Mouse (Mus musculus): Measurements from ENCODE around the gene Eloa.
"Not testable (repeated sequence)": the region's sequence is repeated elsewhere in the genome, so short reads cannot be mapped to it uniquely, and the experiment has no call there.

Eloa gene

GRCm38 (mm10) chr4:135985769-135986168, 35.8 kb downstream of the Eloa start:
- in situ Hi-C loops (cut with MboI, MseI), result loop anchor here in 1 of 2 experiments (5.0 kb wide), 1 partner anchor 42 kb away; no protein-coding TSS in a partner anchor

- in situ Hi-C loops (cut with MboI, MseI), result loop anchor here in 1 of 2 experiments (5.0 kb wide), 1 partner anchor 42 kb away; no protein-coding TSS in a partner anchor
These were observed 36.4 kb downstream of the Eloa start for GRCm38 (mm10) chr4:135985193-135985592.

GRCm38 (mm10) chr4:135984556-135984955, 37.0 kb downstream of the Eloa start:
- in situ Hi-C loops (cut with MboI, MseI), result no loop called here

DNA sequence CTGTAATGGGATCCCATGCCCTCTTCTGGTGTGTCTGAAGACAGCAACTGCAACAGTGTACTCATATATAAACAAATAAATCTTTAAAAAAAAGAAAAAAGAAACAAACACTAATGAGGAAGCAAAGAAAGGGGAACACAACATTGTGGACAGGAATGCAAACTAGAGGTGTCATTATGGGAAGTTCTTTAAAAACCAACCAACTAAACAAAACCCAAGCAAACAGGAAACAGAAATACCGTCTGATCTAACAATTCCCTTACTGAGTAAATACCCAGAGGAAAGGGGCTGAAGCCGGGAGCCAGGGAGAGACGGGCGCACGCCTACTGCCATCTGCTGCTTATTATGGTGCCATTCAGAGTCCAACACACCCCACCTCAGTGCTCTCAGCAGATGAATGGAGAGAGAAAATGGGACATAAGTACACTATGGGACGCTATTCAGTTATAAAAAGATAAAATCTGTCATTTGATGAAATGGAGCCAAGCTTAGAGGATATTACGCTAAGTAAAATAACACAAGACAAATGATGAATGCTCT, 40.0 kb downstream of the Eloa start:
- in situ Hi-C loops (cut with MboI, MseI), result no loop called here

GRCm38 (mm10) chr4:135980223-135980622, 41.3 kb downstream of the Eloa start:
- in situ Hi-C loops (cut with MboI, MseI), result not testable (repeated sequence)

GRCm38 (mm10) chr4:135976146-135976545, 45.4 kb downstream of the Eloa start:
- in situ Hi-C loops (cut with MboI, MseI), result no loop called here

- in situ Hi-C loops (cut with MboI, MseI), result loop anchor here in 1 of 2 experiments (25.0 kb wide), 1 partner anchor 189 kb away; the partner anchor contains the start of gene E2f2
These were observed 48.4 kb downstream of the Eloa start for GRCm38 (mm10) chr4:135972911-135973811.

DNA sequence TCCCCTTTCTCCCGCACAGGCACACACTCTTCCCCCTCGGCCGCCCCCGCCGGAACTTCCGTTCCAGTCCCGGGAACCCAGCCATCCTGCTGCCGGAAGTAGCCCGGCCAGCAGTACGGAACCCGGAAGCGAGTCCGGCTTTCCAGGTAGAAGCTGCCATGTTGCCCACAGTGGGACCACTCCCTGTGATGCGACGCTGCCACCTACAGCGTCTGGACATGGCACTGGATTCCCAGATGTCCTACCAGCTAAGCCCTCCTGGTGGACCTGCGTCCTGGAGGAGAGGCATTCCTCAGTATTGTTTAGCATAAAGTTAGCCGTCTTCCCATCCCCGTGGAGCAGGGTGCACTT, 49.0 kb downstream of the Eloa start, which contains the start of gene Lypla2:
Gene Lypla2, minus strand, starts transcription at position 71 of the 351 bp plus-strand sequence.
- in situ Hi-C loops (cut with MboI, MseI), result loop anchor here in 1 of 2 experiments (25.0 kb wide), 1 partner anchor 190 kb away; the partner anchor contains the start of gene E2f2

DNA sequence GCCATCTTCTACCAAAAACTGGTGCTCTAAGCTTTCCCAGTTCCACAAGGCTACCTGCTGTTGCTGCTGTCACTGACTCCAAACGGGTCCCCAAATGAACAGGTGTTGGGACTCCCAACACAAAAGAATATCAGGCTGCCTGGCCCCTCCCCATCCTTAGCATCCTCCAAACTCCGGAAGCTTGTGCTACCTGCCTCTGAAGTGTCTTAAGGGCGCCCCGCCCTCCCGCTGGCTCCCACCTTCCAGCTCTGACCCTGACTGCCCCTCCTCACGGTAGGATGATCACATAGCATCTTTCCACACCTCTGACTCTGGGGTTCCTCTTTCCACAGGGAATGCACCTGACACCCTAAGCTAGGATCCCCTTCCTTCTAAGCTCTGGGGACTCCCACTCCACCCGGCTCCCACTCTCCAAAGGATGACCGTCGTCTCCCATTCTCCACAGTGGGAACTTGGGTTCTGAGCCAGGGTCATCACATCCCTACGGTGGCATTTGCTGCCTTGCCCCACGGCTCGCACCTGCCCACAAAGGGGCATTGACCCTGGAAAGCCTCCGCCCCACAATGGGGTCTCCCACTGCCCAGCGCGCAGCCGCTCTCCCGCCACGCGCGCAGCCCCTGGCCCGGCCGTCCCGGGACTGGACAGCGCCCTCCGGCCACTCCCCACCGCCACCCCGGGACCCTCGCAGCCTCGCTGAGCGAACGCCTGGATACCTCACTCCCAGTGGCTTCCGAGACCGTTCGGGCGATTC, 49.6 kb downstream of the Eloa start:
- in situ Hi-C loops (cut with MboI, MseI), result loop anchor here in 1 of 2 experiments (25.0 kb wide), 1 partner anchor 190 kb away; the partner anchor contains the start of gene E2f2

DNA sequence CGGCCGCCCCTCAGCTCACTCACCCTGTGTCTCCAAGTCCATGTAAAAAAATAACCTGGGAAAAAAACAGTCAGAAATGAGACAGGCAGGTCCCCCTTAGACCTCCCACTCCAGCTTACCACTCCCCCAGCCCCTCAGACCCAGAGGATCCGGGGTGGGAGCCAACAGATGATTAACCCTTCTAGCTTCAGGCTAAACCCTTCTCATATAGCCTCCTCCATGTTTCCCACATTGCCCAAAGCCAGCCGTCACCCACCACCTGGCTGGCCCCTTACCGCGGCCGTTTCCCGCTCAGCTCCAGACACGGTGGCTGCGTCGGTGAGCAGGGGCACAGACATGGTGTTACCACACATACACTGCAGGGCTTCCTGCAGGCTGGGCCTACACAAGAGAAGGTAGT, 51.0 kb downstream of the Eloa start:
- in situ Hi-C loops (cut with MboI, MseI), result loop anchor here in 1 of 2 experiments (25.0 kb wide), 1 partner anchor 192 kb away; the partner anchor contains the start of gene E2f2

- in situ Hi-C loops (cut with MboI, MseI), result loop anchor here in 1 of 2 experiments (25.0 kb wide), 1 partner anchor 193 kb away; the partner anchor contains the start of gene E2f2
These were observed 52.4 kb downstream of the Eloa start for GRCm38 (mm10) chr4:135969070-135969750.

DNA sequence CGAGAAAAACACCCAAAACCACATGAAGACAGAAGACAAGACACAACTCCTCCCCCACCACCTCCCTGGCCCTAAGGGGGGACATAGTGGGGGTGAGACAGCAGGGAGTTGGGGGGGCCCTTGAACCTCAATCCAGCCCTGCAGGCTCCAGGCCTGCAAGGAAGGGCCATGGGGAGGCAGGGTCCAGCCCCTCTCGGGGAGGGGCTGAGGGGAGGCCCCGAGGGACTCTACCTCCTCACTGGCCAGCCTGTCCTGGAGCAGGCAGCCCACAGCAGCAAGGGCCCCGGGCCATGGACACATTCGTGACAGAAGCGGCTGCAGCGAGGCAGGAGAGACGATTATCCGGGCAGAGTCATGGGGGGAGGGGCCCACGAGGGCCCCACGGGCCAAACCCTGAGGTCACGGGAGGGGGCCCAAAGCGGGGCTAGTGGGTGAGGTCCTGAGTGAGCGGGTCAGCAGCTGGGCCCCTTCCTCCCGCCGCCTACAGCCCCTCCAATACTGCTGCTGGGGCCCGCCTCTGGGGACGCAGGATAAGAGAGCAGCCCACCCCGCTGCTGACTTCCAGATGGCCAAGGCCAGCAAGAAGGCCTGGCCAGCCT, 53.2 kb downstream of the Eloa start:
- in situ Hi-C loops (cut with MboI, MseI), result loop anchor here in 1 of 2 experiments (25.0 kb wide), 1 partner anchor 194 kb away; the partner anchor contains the start of gene E2f2

DNA sequence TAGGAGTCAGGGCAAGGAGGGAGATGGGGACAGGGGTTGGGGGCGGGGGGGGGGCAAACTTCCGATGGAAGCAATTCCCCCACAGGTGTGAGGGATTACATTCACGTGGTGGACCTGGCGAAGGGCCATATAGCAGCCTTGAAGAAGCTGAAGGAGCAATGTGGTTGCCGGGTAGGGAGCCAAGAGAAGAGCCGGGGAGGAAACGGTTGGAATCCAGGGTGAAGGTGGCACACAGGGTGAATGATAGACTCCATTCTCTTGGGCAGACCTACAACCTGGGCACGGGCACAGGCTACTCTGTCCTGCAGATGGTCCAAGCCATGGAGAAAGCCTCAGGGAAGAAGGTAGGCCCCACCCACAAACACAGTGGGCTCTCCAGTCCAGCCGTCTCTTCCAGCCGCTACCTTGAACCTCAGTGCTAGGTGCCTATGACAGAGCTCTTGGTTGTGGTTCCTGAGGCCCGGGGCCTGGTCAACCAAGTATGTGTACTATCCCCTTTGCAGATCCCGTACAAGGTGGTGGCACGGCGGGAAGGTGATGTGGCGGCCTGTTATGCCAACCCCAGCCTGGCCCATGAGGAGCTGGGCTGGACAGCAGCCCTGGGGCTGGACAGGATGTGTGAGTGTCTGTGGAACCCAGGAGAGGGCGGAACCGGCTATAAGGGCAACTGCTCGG, 54.3 kb downstream of the Eloa start:
- in situ Hi-C loops (cut with MboI, MseI), result loop anchor here in 1 of 2 experiments (25.0 kb wide), 1 partner anchor 195 kb away; the partner anchor contains the start of gene E2f2

DNA sequence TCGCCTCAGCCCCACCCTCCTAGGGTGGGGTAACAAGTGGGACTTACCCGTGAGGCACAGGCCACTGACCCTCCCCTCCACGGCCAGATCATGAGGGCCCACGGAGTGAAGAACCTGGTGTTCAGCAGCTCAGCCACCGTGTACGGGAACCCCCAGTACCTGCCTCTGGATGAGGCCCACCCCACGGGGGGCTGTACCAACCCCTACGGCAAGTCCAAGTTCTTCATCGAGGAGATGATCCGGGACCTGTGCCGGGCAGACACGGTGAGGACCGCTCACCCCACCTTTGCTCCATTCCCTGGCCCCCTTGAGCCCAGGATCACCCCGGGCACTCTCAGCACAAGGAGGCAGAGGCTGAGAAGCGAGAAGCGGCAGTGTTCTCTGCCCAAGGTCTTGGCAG, 55.3 kb downstream of the Eloa start:
- in situ Hi-C loops (cut with MboI, MseI), result loop anchor here in 1 of 2 experiments (25.0 kb wide), 1 partner anchor 196 kb away; the partner anchor contains the start of gene E2f2

DNA sequence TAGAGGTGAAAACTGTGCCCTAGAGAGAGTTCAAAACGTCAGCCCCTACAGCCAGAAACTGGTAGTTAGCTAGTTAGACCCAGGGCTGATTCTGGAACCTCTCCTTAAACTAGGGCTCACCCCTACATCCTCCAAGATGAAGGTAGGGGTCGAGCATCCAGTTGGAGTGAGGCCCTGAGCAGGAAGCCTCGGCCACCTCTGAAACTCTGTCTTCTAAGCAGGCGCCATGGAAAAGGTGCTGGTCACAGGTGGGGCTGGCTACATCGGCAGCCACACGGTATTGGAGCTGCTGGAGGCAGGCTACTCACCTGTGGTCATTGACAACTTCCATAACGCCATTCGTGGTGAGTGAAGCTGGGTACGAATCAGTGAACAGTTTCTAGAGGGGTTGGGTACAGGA, 56.5 kb downstream of the Eloa start:
- in situ Hi-C loops (cut with MboI, MseI), result loop anchor here in 1 of 2 experiments (25.0 kb wide), 1 partner anchor 197 kb away; the partner anchor contains the start of gene E2f2

- in situ Hi-C loops (cut with MboI, MseI), result loop anchor here in 1 of 2 experiments (25.0 kb wide), 1 partner anchor 198 kb away; the partner anchor contains the start of gene E2f2
These were observed 57.1 kb downstream of the Eloa start for GRCm38 (mm10) chr4:135964426-135964825.

DNA sequence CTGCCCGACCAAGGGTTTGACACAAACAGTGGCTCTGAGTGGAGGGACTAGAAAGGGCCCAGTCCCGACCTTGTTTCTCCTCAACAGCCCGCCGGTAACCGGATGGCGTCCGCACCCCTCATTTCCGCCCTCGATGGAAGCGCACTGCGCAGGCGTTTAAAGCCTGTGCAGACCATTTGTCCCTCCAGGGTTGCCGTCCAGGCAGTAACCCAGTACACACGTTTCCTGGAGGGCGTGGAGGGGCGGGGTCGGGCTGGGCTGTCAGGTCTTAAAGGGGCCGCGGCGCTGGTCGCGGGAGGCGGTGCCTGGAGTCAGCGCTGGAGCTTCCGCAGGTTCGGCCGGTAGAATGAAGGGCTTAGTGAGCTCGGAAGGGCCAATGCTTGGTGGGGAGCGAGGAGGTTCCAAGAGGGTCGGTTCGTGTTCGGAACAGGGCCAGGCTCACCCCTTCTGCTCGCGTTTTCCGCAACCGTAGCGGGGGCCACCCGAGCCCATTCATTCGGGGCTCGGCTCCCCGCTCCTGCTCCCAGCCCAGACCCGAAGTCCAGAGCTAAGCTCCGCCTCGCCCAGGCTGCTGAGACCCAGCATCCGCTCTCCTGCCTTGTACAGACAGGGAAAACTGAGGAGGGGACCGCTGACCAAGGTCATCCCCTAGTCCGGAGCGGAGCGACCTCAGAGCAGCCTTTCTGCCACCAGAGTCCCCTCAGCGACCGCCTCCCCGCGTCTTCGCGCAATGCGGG, 57.9 kb downstream of the Eloa start, which contains the start of gene Gale:
Gene Gale, plus strand, starts transcription at position 271 of the 737 bp plus-strand sequence.
- in situ Hi-C loops (cut with MboI, MseI), result loop anchor here in 1 of 2 experiments (25.0 kb wide), 1 partner anchor 199 kb away; the partner anchor contains the start of gene E2f2

- in situ Hi-C loops (cut with MboI, MseI), result loop anchor here in 1 of 2 experiments (25.0 kb wide), 1 partner anchor 199 kb away; the partner anchor contains the start of gene E2f2
These were observed 58.6 kb downstream of the Eloa start for GRCm38 (mm10) chr4:135962946-135963345.

All from T-helper 17 cell (primary cell).